Mouse (Mus musculus) stomach, embryonic 14.5 days (tissue): Measurements from ENCODE around the gene Bst2. TPM values are rescaled to one million over a fixed set of nuclear protein-coding genes. Genes with fewer than 3 reads are reported as not detected.

Experiments
- ATAC-seq: fragments of 200-750 bp; cut with Nextera tagmentation; 2 replicates; pipeline ENCODE4 v1.8.0; 2017; ENCODE audit warnings: low read depth, moderate TSS enrichment; ENCODE audit not compliant: insufficient number of reproducible peaks, insufficient read depth, low FRiP score
- H3K27ac ChIP-seq: fragments of 300-500 bp; sonication (generic); 2 replicates; pipeline ENCODE4 v1.5.1; 2014; ENCODE audit warnings: mild to moderate bottlenecking, low read length, moderate library complexity, mixed read lengths
- H3K27me3 ChIP-seq: fragments of 300-500 bp; sonication (generic); 2 replicates; pipeline ENCODE4 v1.6.1; 2014; ENCODE audit warnings: low read length, control low read depth, mixed read lengths; ENCODE audit not compliant: control insufficient read depth, insufficient read depth
- H3K36me3 ChIP-seq: fragments of 300-500 bp; sonication (generic); 2 replicates; pipeline ENCODE4 v1.6.1; 2014; ENCODE audit warnings: mild to moderate bottlenecking, control low read depth, low read length, moderate library complexity, mixed read lengths; ENCODE audit not compliant: control insufficient read depth, insufficient read depth
- H3K4me1 ChIP-seq: fragments of 300-500 bp; sonication (generic); 2 replicates; pipeline ENCODE4 v1.6.1; 2014; ENCODE audit warnings: low read length, control low read depth, mixed read lengths; ENCODE audit not compliant: control insufficient read depth, insufficient read depth
- H3K4me2 ChIP-seq: fragments of 300-500 bp; sonication (generic); replicated peaks from 2 replicates; pipeline ENCODE4 v1.6.1; 2014; ENCODE audit warnings: low read depth, low read length, control low read depth
- H3K4me3 ChIP-seq: fragments of 300-500 bp; sonication (generic); 2 replicates; pipeline ENCODE4 v1.5.1; 2014; ENCODE audit warnings: low read depth, low read length, control low read depth
- H3K9ac ChIP-seq: fragments of 300-500 bp; sonication (generic); replicated peaks from 2 replicates; pipeline ENCODE4 v1.6.1; 2014; ENCODE audit warnings: low read depth, mild to moderate bottlenecking, control low read depth, low read length, moderate library complexity, mixed read lengths
- H3K9me3 ChIP-seq: fragments of 300-500 bp; sonication (generic); 2 replicates; pipeline ENCODE4 v1.6.1; 2016; ENCODE audit warnings: low read depth, low read length, control low read depth; ENCODE audit not compliant: control insufficient read depth
- WGBS: fragments of 180-500 bp; shearing (Covaris S2); extraction: QIAGEN DNeasy Blood & Tissue Kit; methylation state at CpG from one replicate; pipeline ENCODE4 v1.1.7; 2014; 5-methylcytosine and 5-hydroxymethylcytosine counted together
- polyA plus RNA-seq: library from polyadenylated mRNA; unstranded; fragments of >200 nt; fragmentation: Nextera tagmentation; extraction: Ambion mirVana; gene quantifications from 2 replicates; pipeline ENCODE4 v1.2.1, GENCODE M21; 2014

Gene Bst2
- polyA plus RNA-seq, 1 experiment from 2014 or later, result 7.6 TPM

DNA sequence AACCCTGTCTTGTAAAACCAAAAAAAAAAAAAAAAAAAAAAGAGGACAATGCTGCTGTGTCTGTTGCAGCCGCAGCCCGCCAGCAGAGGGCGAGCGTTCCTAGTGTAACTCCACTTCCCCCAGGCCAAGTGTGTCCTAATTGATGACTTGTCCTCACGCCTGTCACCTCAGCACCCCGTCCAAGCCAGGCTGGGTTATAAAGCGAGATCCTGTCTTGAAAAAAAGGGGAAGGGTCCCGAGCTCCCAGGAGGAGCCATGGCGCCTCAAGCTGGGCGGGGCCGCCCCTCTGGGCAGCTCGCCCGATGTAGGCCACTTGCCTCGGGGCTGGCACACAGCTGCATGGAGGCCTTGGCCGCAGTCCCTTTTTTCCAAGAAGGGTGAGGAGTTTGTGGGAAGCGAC, 42.2 kb downstream of the Bst2 start:
- Histone ChIP-seq H3K36me3 (peaks cover 30% of the 10 kb centered on the region), H3K4me1 (peaks cover 20% of the 10 kb centered on the region), H3K4me2 (no peak overlapping the region), H3K27me3 (no peaks in the 10 kb centered on the region), H3K27ac (no peak overlapping the region), H3K9ac (no peak overlapping the region), H3K4me3 (no peak overlapping the region), H3K9me3 (no peaks in the 10 kb centered on the region)
- ATAC-seq, result peak; percentile 34; the same call in 1 of the 2 replicates
- 26% methylated on average over 16 of the region's 16 CpGs for WGBS

DNA sequence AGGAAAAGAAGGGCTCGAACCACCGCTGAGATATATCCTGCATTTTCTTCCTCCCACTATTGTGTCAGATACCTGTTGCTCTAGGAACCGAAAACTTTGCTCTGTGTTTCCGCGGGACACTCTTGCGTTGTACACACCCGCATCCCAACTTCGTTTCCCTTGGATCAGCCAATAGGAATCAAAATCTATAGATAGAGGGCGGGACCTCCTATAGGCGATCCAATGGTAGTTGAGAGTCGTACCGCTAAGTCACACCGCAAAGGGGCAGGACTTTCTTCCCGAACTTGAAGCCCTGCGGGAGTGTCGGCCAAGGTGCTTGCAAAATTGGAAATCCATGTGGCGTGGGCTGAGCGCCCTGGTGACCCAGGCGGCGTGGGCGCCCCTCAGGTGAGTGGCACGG, 48.8 kb downstream of the Bst2 start:
- peak overlapping the region; percentile 99 for H3K4me2 ChIP-seq
- H3K9me3 ChIP-seq, result no peaks in the 10 kb centered on the region
- ATAC-seq, result peak; percentile 82
- WGBS, result under 1% methylated on average over 22 of the region's 22 CpGs
- H3K4me3 ChIP-seq, result peak overlapping the region; percentile 62
- peak overlapping the region; percentile 95 for H3K27ac ChIP-seq
- peaks cover 24% of the 10 kb centered on the region; the same call in 1 of the 2 replicates for H3K36me3 ChIP-seq
- peaks cover 18% of the 10 kb centered on the region for H3K4me1 ChIP-seq
- no peaks in the 10 kb centered on the region for H3K27me3 ChIP-seq
- H3K9ac ChIP-seq, result peak overlapping the region; percentile 68

DNA sequence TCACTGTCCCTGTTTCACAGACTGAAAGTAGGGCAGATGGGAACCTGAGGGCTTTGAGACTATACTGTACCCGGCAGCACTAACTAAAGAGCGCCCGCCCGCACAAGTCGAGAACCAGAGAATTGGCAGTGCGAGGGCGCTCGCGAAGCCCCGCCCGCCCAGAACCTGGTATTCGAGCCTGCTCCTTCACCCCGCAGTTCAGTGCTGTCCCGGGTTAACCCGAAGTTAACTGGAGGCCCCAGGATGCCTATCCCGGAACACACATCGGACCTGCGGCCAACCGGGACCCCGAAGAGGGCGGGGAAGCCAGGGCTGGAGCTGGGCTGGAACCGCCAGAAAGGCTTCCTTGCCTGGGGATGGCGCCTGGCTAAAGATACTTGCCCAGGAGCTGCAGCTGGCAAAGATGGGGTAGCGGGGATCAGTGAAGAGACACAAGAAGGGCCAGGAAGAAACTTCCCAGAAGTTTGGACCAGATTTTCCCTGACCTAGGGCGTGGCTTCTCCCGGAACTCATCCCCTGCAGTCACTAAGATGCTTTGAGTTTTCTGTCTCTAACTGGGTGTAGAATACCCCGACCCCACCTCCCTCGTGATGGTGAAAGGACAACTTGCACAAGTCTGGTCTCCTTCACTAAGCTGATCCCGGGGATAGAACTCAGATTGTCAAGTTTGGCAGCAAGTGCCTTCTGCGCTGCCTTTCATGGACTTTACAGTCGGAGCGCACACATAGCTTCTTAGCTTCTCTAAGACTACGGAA, 49.4 kb downstream of the Bst2 start, which contains the start of gene Gtpbp3:
Gene Gtpbp3, plus strand, starts transcription at position 413 of the 755 bp plus-strand sequence.
- H3K27me3 ChIP-seq, result no peaks in the 10 kb centered on the region
- H3K4me2 ChIP-seq, result peak within 1 kb of the TSS; percentile 99
- peaks cover 22% of the 10 kb centered on the region; the same call in 1 of the 2 replicates for H3K36me3 ChIP-seq
- H3K4me1 ChIP-seq, result peaks cover 18% of the 10 kb centered on the region
- H3K27ac ChIP-seq, result peak within 1 kb of the TSS; percentile 95
- H3K4me3 ChIP-seq, result peak within 1 kb of the TSS; percentile 62
- under 1% methylated on average over 33 of the region's 33 CpGs for WGBS
- peak within 1 kb of the TSS; percentile 68 for H3K9ac ChIP-seq
- no peaks in the 10 kb centered on the region for H3K9me3 ChIP-seq
- ATAC-seq, result peak; percentile 33; the same call in 1 of the 2 replicates

- H3K27ac ChIP-seq, result peak overlapping the region; percentile 41; the same call in 1 of the 2 replicates
- H3K9me3 ChIP-seq, result no peaks in the 10 kb centered on the region
- H3K27me3 ChIP-seq, result no peaks in the 10 kb centered on the region
- peaks cover 18% of the 10 kb centered on the region for H3K4me1 ChIP-seq
- peak overlapping the region; percentile 76 for H3K4me3 ChIP-seq
- no peak for ATAC-seq
- 0 out of 2 replicates have a peak overlapping the region, but pooled peaks have one; percentile 7 for H3K9ac ChIP-seq
- WGBS, result 6% methylated on average over 7 of the region's 7 CpGs
- H3K36me3 ChIP-seq, result peaks cover 13% of the 10 kb centered on the region; the same call in 1 of the 2 replicates
- H3K4me2 ChIP-seq, result peak overlapping the region; percentile 96
Observed at GRCm38 (mm10) chr8:71486136-71486529, 51.1 kb downstream of the Bst2 start.

- Histone ChIP-seq H3K27me3 (no peaks in the 10 kb centered on the region), H3K27ac (peak within 1 kb of the TSS; percentile 69), H3K4me3 (peak within 1 kb of the TSS; percentile 76), H3K9me3 (no peaks in the 10 kb centered on the region), H3K4me1 (peaks cover 18% of the 10 kb centered on the region), H3K4me2 (peak within 1 kb of the TSS; percentile 96), H3K9ac (peak within 1 kb of the TSS; percentile 74), H3K36me3 (peaks cover 10% of the 10 kb centered on the region; the same call in 1 of the 2 replicates)
- ATAC-seq, result peak; percentile 68
- 5% methylated on average over 53 of the region's 58 CpGs for WGBS
Observed at GRCm38 (mm10) chr8:71485142-71486135, 51.8 kb downstream of the Bst2 start, which contains the start of gene Ano8. Gene Ano8 (minus strand): TSS chr8:71485963.

DNA sequence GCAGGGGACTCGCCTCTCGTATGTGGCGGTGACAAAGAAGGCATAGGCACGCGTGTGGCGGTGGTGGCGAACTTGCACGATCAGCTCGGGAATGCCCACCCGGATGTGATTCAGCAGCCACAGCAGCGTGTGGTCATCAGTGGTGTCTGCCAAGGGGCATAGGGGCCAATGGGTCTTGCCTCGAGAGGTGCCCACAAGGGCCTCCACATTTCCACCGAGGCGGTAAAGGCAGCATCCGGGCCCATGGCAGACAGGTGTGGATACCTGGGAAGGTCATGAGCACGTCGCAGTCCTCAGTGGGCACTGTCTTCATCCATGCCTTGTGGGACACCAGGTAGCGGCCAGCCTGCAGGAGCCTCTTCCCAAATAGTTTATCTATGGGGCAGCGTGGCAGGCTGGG, 52.5 kb downstream of the Bst2 start:
- Histone ChIP-seq H3K27ac (no peak overlapping the region), H3K9me3 (no peaks in the 10 kb centered on the region), H3K4me1 (peaks cover 16% of the 10 kb centered on the region), H3K36me3 (peaks cover 11% of the 10 kb centered on the region; the same call in 1 of the 2 replicates), H3K4me3 (peak overlapping the region; percentile 76; the same call in 1 of the 2 replicates), H3K4me2 (peak overlapping the region; percentile 96), H3K9ac (no peak overlapping the region), H3K27me3 (no peaks in the 10 kb centered on the region)
- ATAC-seq, result no peak
- WGBS, result 94% methylated on average over 19 of the region's 19 CpGs
